Mouse (Mus musculus) kidney, embryonic 16.5 days (tissue): ENCODE results near the gene Sf3a1. TPM values are rescaled to one million over a fixed set of nuclear protein-coding genes. Genes with fewer than 3 reads are reported as not detected.
"Not testable (repeated sequence)": the region's sequence is repeated elsewhere in the genome, so short reads cannot be mapped to it uniquely, and the experiment has no call there.

Source experiments
- ATAC-seq: fragments of 200-750 bp; cut with Nextera tagmentation; 2 replicates; pipeline ENCODE4 v1.8.0; 2017; ENCODE audit warnings: moderate TSS enrichment; ENCODE audit not compliant: low FRiP score, low TSS enrichment
- H3K27ac ChIP-seq: fragments of 300-500 bp; sonication (generic); 2 replicates; pipeline ENCODE4 v1.5.1; 2014; ENCODE audit warnings: low read length
- H3K27me3 ChIP-seq: fragments of 300-500 bp; sonication (generic); 2 replicates; pipeline ENCODE4 v1.6.1; 2014; ENCODE audit warnings: low read length, control low read depth, mixed read lengths; ENCODE audit not compliant: insufficient read depth
- H3K36me3 ChIP-seq: fragments of 300-500 bp; sonication (generic); 2 replicates; pipeline ENCODE4 v1.6.1; 2014; ENCODE audit warnings: low read length, control low read depth, mixed read lengths; ENCODE audit not compliant: insufficient read depth
- H3K4me1 ChIP-seq: fragments of 300-500 bp; sonication (generic); 2 replicates; pipeline ENCODE4 v1.6.1; 2014; ENCODE audit warnings: low read length, control low read depth, mixed read lengths; ENCODE audit not compliant: insufficient read depth
- H3K4me2 ChIP-seq: fragments of 300-500 bp; sonication (generic); replicated peaks from 2 replicates; pipeline ENCODE4 v1.6.1; 2014; ENCODE audit warnings: low read depth, low read length
- H3K4me3 ChIP-seq: fragments of 300-500 bp; sonication (generic); 2 replicates; pipeline ENCODE4 v1.5.1; 2014; ENCODE audit warnings: mild to moderate bottlenecking, low read length
- H3K9ac ChIP-seq: fragments of 300-500 bp; sonication (generic); replicated peaks from 2 replicates; pipeline ENCODE4 v1.6.1; 2014; ENCODE audit warnings: low read length
- H3K9me3 ChIP-seq: fragments of 300-500 bp; sonication (generic); 2 replicates; pipeline ENCODE4 v1.6.1; 2016; ENCODE audit warnings: low read length, control low read depth
- WGBS: fragments of 180-500 bp; shearing (Covaris S2); extraction: QIAGEN DNeasy Blood & Tissue Kit; methylation state at CpG from one replicate; pipeline ENCODE4 v1.1.7; 2014; 5-methylcytosine and 5-hydroxymethylcytosine counted together
- polyA plus RNA-seq: library from polyadenylated mRNA; unstranded; fragments of >200 nt; fragmentation: Nextera tagmentation; extraction: Ambion mirVana; gene quantifications from 2 replicates; pipeline ENCODE4 v1.2.1, GENCODE M21; 2015

Gene Sf3a1
- polyA plus RNA-seq, 1 experiment from 2014 or later: 54.5 TPM

- H3K36me3 ChIP-seq: peaks cover 52% of the 10 kb centered on the region
- no peaks in the 10 kb centered on the region for H3K4me1 ChIP-seq
- no peak for ATAC-seq
Measured at GRCm38 (mm10) chr11:4182061-4182460, 21.9 kb downstream of the Sf3a1 start.

GRCm38 (mm10) chr11:4183511-4183910 is 23.4 kb downstream of the Sf3a1 start:
- Histone ChIP-seq H3K27ac (no peak overlapping the region), H3K4me2 (no peak overlapping the region), H3K4me1 (peaks cover 13% of the 10 kb centered on the region), H3K4me3 (no peak overlapping the region), H3K27me3 (no peaks in the 10 kb centered on the region), H3K36me3 (peaks cover 38% of the 10 kb centered on the region), H3K9me3 (no peaks in the 10 kb centered on the region), H3K9ac (no peak overlapping the region)
- ATAC-seq: no peak

More at GRCm38 (mm10) chr11:4182061-4182460, 21.9 kb downstream of the Sf3a1 start:
- Histone ChIP-seq H3K27ac (no peak overlapping the region), H3K4me2 (no peak overlapping the region), H3K4me3 (no peak overlapping the region), H3K9ac (no peak overlapping the region), H3K9me3 (no peaks in the 10 kb centered on the region), H3K27me3 (no peaks in the 10 kb centered on the region)
- 23% methylated on average over 1 of the region's 1 CpGs for WGBS

- H3K36me3 ChIP-seq: peaks cover 29% of the 10 kb centered on the region
- H3K4me3 ChIP-seq: no peak overlapping the region
- 68% methylated on average over 4 of the region's 4 CpGs for WGBS
- H3K27ac ChIP-seq: no peak overlapping the region
- no peaks in the 10 kb centered on the region for H3K27me3 ChIP-seq
- H3K4me2 ChIP-seq: no peak overlapping the region
- no peaks in the 10 kb centered on the region for H3K9me3 ChIP-seq
- ATAC-seq: no peak
- no peak overlapping the region for H3K9ac ChIP-seq
- peaks cover 19% of the 10 kb centered on the region for H3K4me1 ChIP-seq
Measured at GRCm38 (mm10) chr11:4184251-4184952, 24.3 kb downstream of the Sf3a1 start.

- ATAC-seq, H3K4me3 ChIP-seq, H3K27ac ChIP-seq, H3K9ac ChIP-seq, H3K4me2 ChIP-seq, H3K9me3 ChIP-seq, H3K27me3 ChIP-seq: not testable (repeated sequence)
- Histone ChIP-seq H3K4me1 (peaks cover 25% of the 10 kb centered on the region), H3K36me3 (peaks cover 19% of the 10 kb centered on the region)
- whole genome bisulfite sequencing: 91% methylated on average over 6 of the region's 6 CpGs
Measured at GRCm38 (mm10) chr11:4185480-4185879, 25.3 kb downstream of the Sf3a1 start.

- WGBS: 1% methylated on average over 71 of the region's 71 CpGs
- H3K9ac ChIP-seq: peak within 1 kb of the TSS; percentile 91
- H3K4me2 ChIP-seq: peak within 1 kb of the TSS; percentile 63
- H3K9me3 ChIP-seq: no peaks in the 10 kb centered on the region
- peak; percentile 99 for ATAC-seq
- H3K36me3 ChIP-seq: peaks cover 7% of the 10 kb centered on the region; the same call in 1 of the 2 replicates
- H3K4me3 ChIP-seq: peak within 1 kb of the TSS; percentile 87
- peak within 1 kb of the TSS; percentile 68 for H3K27ac ChIP-seq
- H3K4me1 ChIP-seq: peaks cover 36% of the 10 kb centered on the region
- no peaks in the 10 kb centered on the region for H3K27me3 ChIP-seq
Measured at GRCm38 (mm10) chr11:4186486-4187317, 26.6 kb downstream of the Sf3a1 start, which contains the start of gene Tbc1d10a. Tbc1d10a (plus strand) TSS chr11:4186789.

GRCm38 (mm10) chr11:4187318-4187700 is 27.2 kb downstream of the Sf3a1 start:
- no peaks in the 10 kb centered on the region for H3K27me3 ChIP-seq
- peak overlapping the region; percentile 63 for H3K4me2 ChIP-seq
- WGBS: 9% methylated on average over 9 of the region's 9 CpGs
- peak overlapping the region; percentile 91 for H3K9ac ChIP-seq
- peaks cover 42% of the 10 kb centered on the region for H3K4me1 ChIP-seq
- peak overlapping the region; percentile 87 for H3K4me3 ChIP-seq
- H3K27ac ChIP-seq: no peak overlapping the region
- ATAC-seq: no peak
- peaks cover 5% of the 10 kb centered on the region; the same call in 1 of the 2 replicates for H3K36me3 ChIP-seq
- no peaks in the 10 kb centered on the region for H3K9me3 ChIP-seq

GRCm38 (mm10) chr11:4189182-4189581 is 29.0 kb downstream of the Sf3a1 start:
- H3K9ac ChIP-seq: no peak overlapping the region
- H3K36me3 ChIP-seq: no peaks in the 10 kb centered on the region
- H3K4me1 ChIP-seq: peaks cover 49% of the 10 kb centered on the region
- ATAC-seq: no peak
- peak overlapping the region; percentile 58 for H3K27ac ChIP-seq
- no peak overlapping the region for H3K4me2 ChIP-seq
- no peak overlapping the region for H3K4me3 ChIP-seq
- no peaks in the 10 kb centered on the region for H3K9me3 ChIP-seq
- H3K27me3 ChIP-seq: no peaks in the 10 kb centered on the region
- WGBS: 70% methylated on average over 6 of the region's 6 CpGs

GRCm38 (mm10) chr11:4190677-4191076 is 30.5 kb downstream of the Sf3a1 start:
- H3K4me1 ChIP-seq: peaks cover 50% of the 10 kb centered on the region
- H3K27ac ChIP-seq: peak overlapping the region; percentile 13; the same call in 1 of the 2 replicates
- WGBS: 60% methylated on average over 3 of the region's 3 CpGs
- ATAC-seq: no peak
- no peak overlapping the region for H3K4me2 ChIP-seq
- H3K36me3 ChIP-seq: no peaks in the 10 kb centered on the region
- no peak overlapping the region for H3K4me3 ChIP-seq
- H3K9me3 ChIP-seq: no peaks in the 10 kb centered on the region
- no peak overlapping the region for H3K9ac ChIP-seq
- no peaks in the 10 kb centered on the region for H3K27me3 ChIP-seq

GRCm38 (mm10) chr11:4192757-4193156 is 32.6 kb downstream of the Sf3a1 start:
- Histone ChIP-seq H3K27ac (no peak overlapping the region; the same call in 1 of the 2 replicates), H3K9me3 (no peaks in the 10 kb centered on the region), H3K9ac (no peak overlapping the region), H3K27me3 (no peaks in the 10 kb centered on the region), H3K4me1 (peaks cover 66% of the 10 kb centered on the region), H3K36me3 (no peaks in the 10 kb centered on the region), H3K4me2 (no peak overlapping the region), H3K4me3 (no peak overlapping the region)
- no peak for ATAC-seq
- 77% methylated on average over 3 of the region's 3 CpGs for WGBS

GRCm38 (mm10) chr11:4193420-4193819 is 33.3 kb downstream of the Sf3a1 start:
- peaks cover 66% of the 10 kb centered on the region for H3K4me1 ChIP-seq
- no peaks in the 10 kb centered on the region for H3K27me3 ChIP-seq
- H3K27ac ChIP-seq: no peak overlapping the region
- H3K9me3 ChIP-seq: no peaks in the 10 kb centered on the region
- H3K4me2 ChIP-seq: no peak overlapping the region
- no peak overlapping the region for H3K4me3 ChIP-seq
- no peak overlapping the region for H3K9ac ChIP-seq
- no peaks in the 10 kb centered on the region for H3K36me3 ChIP-seq
- no peak for ATAC-seq
